Mouse (Mus musculus) G1E (cell line): Measurements from ENCODE around the gene Washc2.

Experiments
- CTCF ChIP-seq: IDR thresholded peaks from 2 replicates; pipeline ENCODE4 v1.5.1; 2012; ENCODE audit warnings: low read depth, low read length, inconsistent platforms, mixed read lengths
- POLR2AphosphoS5 ChIP-seq: IDR thresholded peaks from 2 replicates; pipeline ENCODE4 v1.6.1; 2012; ENCODE audit warnings: low read depth, low read length, inconsistent platforms; ENCODE audit not compliant: insufficient replicate concordance
- TAL1 ChIP-seq: conservative IDR thresholded peaks from 2 replicates; pipeline ENCODE4 v1.6.1; 2012; ENCODE audit warnings: low read depth, low read length, inconsistent platforms, mixed read lengths

GRCm38 (mm10) chr6:116207729-116208534, at the start of gene Washc2:
- no peak for TF ChIP-seq CTCF
- no peak for TF ChIP-seq POLR2AphosphoS5
- TF ChIP-seq TAL1: no peak
